Mouse (Mus musculus) limb, embryonic 14.5 days (tissue): ENCODE results near the gene Zfp423. TPM values are rescaled to one million over a fixed set of nuclear protein-coding genes. Genes with fewer than 3 reads are reported as not detected.

Experiments
- ATAC-seq: fragments of 200-750 bp; cut with Nextera tagmentation; 2 replicates; pipeline ENCODE4 v1.8.0; 2017; ENCODE audit warnings: low read depth, moderate number of reproducible peaks, moderate TSS enrichment; ENCODE audit not compliant: low FRiP score
- DNase-seq: peaks from one replicate; pipeline ENCODE4 v3.0.0-alpha.2; 2015; ENCODE audit warnings: low spot score
- H3K27ac ChIP-seq: fragments of 300-500 bp; sonication (generic); replicated peaks from 2 replicates; pipeline ENCODE4 v1.5.1; 2014; ENCODE audit warnings: low read depth, mild to moderate bottlenecking, low read length, moderate library complexity, mixed read lengths
- H3K27me3 ChIP-seq: fragments of 300-500 bp; sonication (generic); 2 replicates; pipeline ENCODE4 v1.6.1; 2014; ENCODE audit warnings: low read length, mixed read lengths; ENCODE audit not compliant: control insufficient read depth, insufficient read depth
- H3K36me3 ChIP-seq: fragments of 300-500 bp; sonication (generic); 2 replicates; pipeline ENCODE4 v1.6.1; 2014; ENCODE audit warnings: mild to moderate bottlenecking, low read length, moderate library complexity, mixed read lengths; ENCODE audit not compliant: control insufficient read depth, insufficient read depth
- H3K4me1 ChIP-seq: fragments of 300-500 bp; sonication (generic); 2 replicates; pipeline ENCODE4 v1.6.1; 2014; ENCODE audit warnings: antibody characterized with exemption, low read length, mixed read lengths; ENCODE audit not compliant: control insufficient read depth, insufficient read depth
- H3K4me2 ChIP-seq: fragments of 300-500 bp; sonication (generic); replicated peaks from 2 replicates; pipeline ENCODE4 v1.6.1; 2014; ENCODE audit warnings: low read depth, mild to moderate bottlenecking, low read length, moderate library complexity; ENCODE audit not compliant: severe bottlenecking
- H3K4me3 ChIP-seq: fragments of 300-500 bp; sonication (generic); replicated peaks from 2 replicates; pipeline ENCODE4 v1.5.1; 2014; ENCODE audit warnings: low read length
- H3K9ac ChIP-seq: fragments of 300-500 bp; sonication (generic); 2 replicates; pipeline ENCODE4 v1.6.1; 2014; ENCODE audit warnings: mild to moderate bottlenecking, low read depth, low read length, moderate library complexity; ENCODE audit not compliant: severe bottlenecking
- H3K9me3 ChIP-seq: fragments of 300-500 bp; sonication (generic); 2 replicates; pipeline ENCODE4 v1.6.1; 2016; ENCODE audit warnings: low read length; ENCODE audit not compliant: control insufficient read depth
- POLR2A ChIP-seq: fragments of 200-500 bp; IDR thresholded peaks from 2 replicates; pipeline ENCODE4 v1.8.0; 2012; ENCODE audit warnings: inconsistent platforms, mild to moderate bottlenecking, moderate library complexity, borderline replicate concordance; ENCODE audit not compliant: insufficient read depth, insufficient read length; ENCODE audit errors: extremely low read depth
- WGBS: fragments of 180-500 bp; shearing (Covaris S2); extraction: QIAGEN DNeasy Blood & Tissue Kit; methylation state at CpG from one replicate; pipeline ENCODE4 v1.1.7; 2014; 5-methylcytosine and 5-hydroxymethylcytosine counted together
- polyA plus RNA-seq, 2 experiments: library from polyadenylated mRNA; depleted of rRNA in 1 of 2; stranded (reverse) in 1 of 2; unstranded in 1 of 2; fragments of >200 nt; fragmentation: Nextera tagmentation in 1 of 2; extraction: Ambion mirVana in 1 of 2; gene quantifications; 2 replicates each; pipeline versions ENCODE4 v1.2.1 to v1.2.3; 2012 to 2014

Zfp423 gene
- polyA plus RNA-seq, 2 experiments = 24.4 to 46.4 TPM

DNA sequence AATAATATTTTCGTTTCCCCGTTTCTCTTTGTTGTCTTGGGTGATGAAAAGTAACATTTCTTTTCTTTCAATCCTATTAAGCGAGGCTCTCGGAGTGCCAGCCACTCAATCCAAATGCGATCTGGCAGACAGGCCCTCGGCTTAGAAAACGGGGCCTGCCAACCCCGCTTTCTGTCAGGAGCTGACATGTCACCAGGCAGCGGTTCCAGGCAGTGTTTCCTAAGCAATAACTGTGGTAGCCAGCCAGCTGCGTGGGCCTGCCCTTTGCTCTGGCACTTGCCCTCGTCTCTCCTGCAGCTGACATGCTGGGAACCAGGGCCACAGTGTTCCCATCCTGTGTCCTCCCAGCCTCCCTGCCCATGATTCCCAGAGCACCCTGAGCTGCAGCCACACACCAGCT is 221.5 kb downstream of the Zfp423 start:
- Histone ChIP-seq H3K9me3 (no peaks in the 10 kb centered on the region), H3K9ac (no peak overlapping the region), H3K4me3 (no peak overlapping the region), H3K27ac (no peak overlapping the region), H3K4me1 (peaks cover 25% of the 10 kb centered on the region), H3K4me2 (no peak overlapping the region), H3K27me3 (no peaks in the 10 kb centered on the region), H3K36me3 (no peaks in the 10 kb centered on the region; the same call in 1 of the 2 replicates)
- DNase-seq = no peak
- WGBS = 77% methylated on average over 11 of the region's 11 CpGs
- TF ChIP-seq POLR2A = no peak
- no peak for ATAC-seq

DNA sequence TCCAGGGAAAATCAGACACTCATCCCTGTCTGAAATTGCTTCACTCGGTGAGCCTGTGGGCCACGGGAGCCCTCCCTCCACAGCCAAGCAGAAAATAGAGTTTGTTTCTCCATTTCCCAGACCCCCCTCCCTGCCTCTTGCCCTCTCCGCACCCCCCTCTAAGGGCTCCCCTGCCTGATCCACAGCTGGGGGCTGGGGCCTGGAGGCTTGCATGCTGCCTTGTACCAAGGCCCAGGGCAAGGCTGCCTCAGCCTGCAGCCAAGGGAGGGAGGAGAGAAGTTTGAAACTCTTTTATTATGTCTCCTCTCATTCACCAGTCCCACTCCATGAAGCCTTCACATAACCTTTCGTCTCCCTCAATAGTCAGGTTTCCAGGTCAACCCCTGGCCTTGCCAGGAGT is 224.5 kb downstream of the Zfp423 start:
- no peak overlapping the region for H3K27ac ChIP-seq
- peaks cover 18% of the 10 kb centered on the region; the same call in 1 of the 2 replicates for H3K4me1 ChIP-seq
- no peak overlapping the region for H3K9ac ChIP-seq
- no peaks in the 10 kb centered on the region; the same call in 1 of the 2 replicates for H3K36me3 ChIP-seq
- H3K9me3 ChIP-seq = no peaks in the 10 kb centered on the region
- H3K4me3 ChIP-seq = no peak overlapping the region
- no peak for TF ChIP-seq POLR2A
- DNase-seq = no peak
- no peaks in the 10 kb centered on the region for H3K27me3 ChIP-seq
- H3K4me2 ChIP-seq = no peak overlapping the region
- ATAC-seq = no peak
- WGBS = 64% methylated on average over 4 of the region's 4 CpGs

DNA sequence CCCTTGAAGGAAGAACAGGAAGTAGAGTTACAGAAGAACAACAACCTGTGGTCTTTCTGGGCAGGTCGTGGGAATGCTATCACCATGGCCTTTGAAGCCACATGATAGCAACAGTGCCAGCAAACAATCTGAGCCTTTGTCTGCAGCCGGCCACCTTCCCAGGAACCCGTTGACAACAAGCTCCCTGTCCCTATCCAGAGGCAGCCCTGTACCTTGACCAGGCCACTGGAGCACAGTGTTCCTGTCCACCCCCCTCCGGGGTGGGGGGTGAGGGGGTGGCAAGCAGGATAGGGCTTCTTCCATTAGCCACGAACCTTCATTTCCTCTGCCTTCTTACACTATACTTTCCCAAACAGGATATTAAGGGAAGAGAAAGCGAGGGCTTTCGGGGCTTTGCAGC is 224.9 kb downstream of the Zfp423 start:
- H3K36me3 ChIP-seq = peaks cover under 1% of the 10 kb centered on the region
- DNase-seq (no peak), ATAC-seq (no peak)
- no peak overlapping the region for H3K9ac ChIP-seq
- no peak overlapping the region for H3K4me3 ChIP-seq
- TF ChIP-seq POLR2A = no peak
- H3K4me2 ChIP-seq = no peak overlapping the region
- peaks cover 18% of the 10 kb centered on the region; the same call in 1 of the 2 replicates for H3K4me1 ChIP-seq
- H3K9me3 ChIP-seq = no peaks in the 10 kb centered on the region
- 55% methylated on average over 7 of the region's 7 CpGs for WGBS
- no peak overlapping the region for H3K27ac ChIP-seq
- no peaks in the 10 kb centered on the region for H3K27me3 ChIP-seq

DNA sequence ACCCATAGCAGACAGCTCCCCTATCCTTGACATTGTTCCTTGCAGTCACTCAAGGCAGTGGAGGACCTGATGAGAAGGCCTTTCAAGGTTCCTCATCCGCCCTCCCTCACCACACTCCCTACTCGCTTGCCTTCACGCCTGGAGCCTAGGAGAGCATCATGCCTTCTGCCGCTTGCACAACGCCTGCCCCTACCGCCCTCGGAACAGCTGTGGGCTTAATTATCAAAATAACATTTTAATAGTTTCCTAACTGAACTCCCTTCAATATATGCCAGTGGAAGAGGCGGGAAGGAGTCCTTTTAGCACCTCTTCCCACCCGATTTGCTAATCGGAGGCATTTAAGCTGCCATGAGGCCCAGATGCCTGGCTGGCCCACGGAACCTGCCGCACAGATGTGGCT is 228.3 kb downstream of the Zfp423 start:
- Histone ChIP-seq H3K4me3 (no peak overlapping the region), H3K4me1 (peaks cover 15% of the 10 kb centered on the region; the same call in 1 of the 2 replicates), H3K9me3 (no peaks in the 10 kb centered on the region), H3K9ac (no peak overlapping the region), H3K27ac (no peak overlapping the region), H3K36me3 (peaks cover 3% of the 10 kb centered on the region), H3K4me2 (no peak overlapping the region), H3K27me3 (no peaks in the 10 kb centered on the region)
- ATAC-seq (no peak), DNase-seq (no peak)
- no peak for TF ChIP-seq POLR2A
- 64% methylated on average over 12 of the region's 12 CpGs for WGBS

DNA sequence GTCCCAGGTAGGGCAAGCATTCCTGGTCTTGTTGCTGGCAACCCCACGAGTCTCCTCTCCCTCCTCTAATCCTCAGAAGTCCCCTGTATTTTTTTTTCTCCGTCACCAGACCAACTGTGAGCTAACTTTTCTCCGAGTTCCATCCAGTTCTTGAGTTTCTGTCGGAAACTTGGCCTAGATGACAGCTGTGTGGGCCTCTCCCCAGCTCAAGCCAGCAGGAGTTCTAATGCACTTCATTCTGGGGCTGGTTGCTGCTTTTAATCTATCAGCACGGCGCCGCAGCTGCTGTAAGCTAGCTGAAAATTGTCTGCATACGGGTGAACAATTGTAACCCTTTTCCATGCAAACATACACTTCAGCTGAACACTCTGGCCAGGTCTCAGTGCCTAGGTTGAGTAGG is 236.4 kb downstream of the Zfp423 start:
- no peaks in the 10 kb centered on the region for H3K27me3 ChIP-seq
- H3K4me3 ChIP-seq = no peak overlapping the region
- no peak overlapping the region for H3K4me2 ChIP-seq
- ATAC-seq = peak; percentile 73
- H3K9me3 ChIP-seq = no peaks in the 10 kb centered on the region
- H3K27ac ChIP-seq = peak overlapping the region; percentile 50
- H3K9ac ChIP-seq = no peak overlapping the region
- H3K36me3 ChIP-seq = no peaks in the 10 kb centered on the region
- 36% methylated on average over 8 of the region's 8 CpGs for WGBS
- DNase-seq = peak; percentile 74
- no peak for TF ChIP-seq POLR2A
- peaks cover 43% of the 10 kb centered on the region for H3K4me1 ChIP-seq
